Mouse (Mus musculus) midbrain, embryonic 11.5 days (tissue): Measurements from ENCODE around the gene Ccl6. TPM values are rescaled to one million over a fixed set of nuclear protein-coding genes. Genes with fewer than 3 reads are reported as not detected.

Experiments used
- ATAC-seq: fragments of 200-750 bp; cut with Nextera tagmentation; 2 replicates; pipeline ENCODE4 v1.8.0; 2017; ENCODE audit warnings: moderate TSS enrichment, moderate library complexity; ENCODE audit not compliant: low FRiP score
- DNase-seq: peaks from one replicate; pipeline ENCODE4 v3.0.0; 2015; ENCODE audit warnings: low spot score; ENCODE audit errors: missing footprints
- H3K27ac ChIP-seq: fragments of 300-500 bp; sonication (generic); 2 replicates; pipeline ENCODE4 v1.5.1; 2014; ENCODE audit warnings: low read depth, low read length
- H3K27me3 ChIP-seq: fragments of 300-500 bp; sonication (generic); 2 replicates; pipeline ENCODE4 v1.6.1; 2014; ENCODE audit warnings: mild to moderate bottlenecking, low read length, moderate library complexity, mixed read lengths; ENCODE audit not compliant: control insufficient read depth, insufficient read depth
- H3K36me3 ChIP-seq: fragments of 300-500 bp; sonication (generic); 2 replicates; pipeline ENCODE4 v1.6.1; 2014; ENCODE audit warnings: mild to moderate bottlenecking, low read length, moderate library complexity, mixed read lengths; ENCODE audit not compliant: control insufficient read depth, insufficient read depth
- H3K4me1 ChIP-seq: fragments of 300-500 bp; sonication (generic); 2 replicates; pipeline ENCODE4 v1.6.1; 2014; ENCODE audit warnings: low read length; ENCODE audit not compliant: control insufficient read depth, insufficient read depth
- H3K4me2 ChIP-seq: fragments of 300-500 bp; sonication (generic); 2 replicates; pipeline ENCODE4 v1.6.1; 2014; ENCODE audit warnings: mild to moderate bottlenecking, moderate library complexity
- H3K4me3 ChIP-seq: fragments of 300-500 bp; sonication (generic); 2 replicates; pipeline ENCODE4 v1.5.1; 2014; ENCODE audit warnings: low read depth, low read length
- H3K9ac ChIP-seq: fragments of 300-500 bp; sonication (generic); 2 replicates; pipeline ENCODE4 v1.6.1; 2014; ENCODE audit warnings: low read length
- H3K9me3 ChIP-seq: fragments of 300-500 bp; sonication (generic); 2 replicates; pipeline ENCODE4 v1.6.1; 2016; ENCODE audit warnings: low read length; ENCODE audit not compliant: control insufficient read depth
- WGBS: fragments of 180-500 bp; shearing (Covaris S2); extraction: QIAGEN DNeasy Blood & Tissue Kit; methylation state at CpG from one replicate; pipeline ENCODE4 v1.1.7; 2014; 5-methylcytosine and 5-hydroxymethylcytosine counted together
- polyA plus RNA-seq: library from polyadenylated mRNA; unstranded; fragments of >200 nt; fragmentation: Nextera tagmentation; extraction: Ambion mirVana; gene quantifications from 2 replicates; pipeline ENCODE4 v1.2.1, GENCODE M21; 2014

Gene Ccl6
- polyA plus RNA-seq, 1 experiment from 2014 or later: 1.9 TPM

- Histone ChIP-seq H3K4me1 (no peaks in the 10 kb centered on the region), H3K4me2 (no peak overlapping the region), H3K27me3 (no peaks in the 10 kb centered on the region), H3K4me3 (no peak overlapping the region), H3K36me3 (no peaks in the 10 kb centered on the region), H3K27ac (no peak overlapping the region), H3K9ac (no peak overlapping the region), H3K9me3 (no peaks in the 10 kb centered on the region)
- ATAC-seq: no peak
- no peak for DNase-seq
- WGBS: 84% methylated on average over 1 of the region's 1 CpGs
Observed at GRCm38 (mm10) chr11:83630630-83631029, 37.7 kb upstream of the Ccl6 start.

DNA sequence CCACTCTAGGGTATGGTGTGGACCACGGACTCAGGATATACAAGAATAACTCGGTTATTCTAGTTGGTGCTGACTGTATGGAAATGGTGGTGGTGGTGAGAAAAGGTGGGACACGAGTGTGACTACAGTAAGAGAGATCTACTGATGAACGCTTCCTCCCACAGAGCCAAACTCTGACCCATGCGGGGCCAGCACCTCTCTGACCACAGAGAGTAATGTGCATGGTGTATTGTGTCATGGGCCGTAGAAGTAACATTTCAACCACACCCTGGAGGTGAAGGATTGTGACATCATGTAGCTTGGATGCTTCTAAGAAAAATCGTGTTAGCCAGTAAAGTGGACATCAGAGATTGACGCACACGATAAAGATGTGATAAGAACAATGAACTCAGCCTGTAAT is 35.9 kb upstream of the Ccl6 start:
- 88% methylated on average over 9 of the region's 9 CpGs for WGBS
- no peak overlapping the region for H3K4me3 ChIP-seq
- no peak for DNase-seq
- no peaks in the 10 kb centered on the region for H3K36me3 ChIP-seq
- no peaks in the 10 kb centered on the region for H3K4me1 ChIP-seq
- ATAC-seq: no peak
- H3K27me3 ChIP-seq: no peaks in the 10 kb centered on the region
- H3K4me2 ChIP-seq: no peak overlapping the region
- no peaks in the 10 kb centered on the region for H3K9me3 ChIP-seq
- H3K9ac ChIP-seq: no peak overlapping the region
- H3K27ac ChIP-seq: no peak overlapping the region

DNA sequence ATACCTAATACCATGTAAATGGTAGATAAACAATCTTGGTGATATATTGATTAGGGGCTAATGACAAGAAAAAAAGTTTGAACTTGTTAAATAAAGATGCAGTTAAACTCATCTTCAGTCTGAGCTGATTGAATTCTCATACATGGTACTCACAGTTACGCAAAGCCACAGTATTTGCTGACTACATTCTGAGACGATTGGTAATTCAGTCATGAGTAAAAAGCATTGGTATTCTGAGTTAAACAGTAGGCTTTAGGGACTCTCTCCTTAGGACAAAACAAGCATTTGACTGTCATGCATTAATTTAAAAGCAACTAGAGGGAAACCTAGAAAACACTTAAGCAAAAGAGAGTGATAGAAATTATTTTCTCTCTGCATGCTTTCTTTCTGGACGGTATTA is 30.7 kb upstream of the Ccl6 start:
- H3K36me3 ChIP-seq: no peaks in the 10 kb centered on the region
- ATAC-seq (no peak), DNase-seq (no peak)
- no peaks in the 10 kb centered on the region for H3K9me3 ChIP-seq
- no peak overlapping the region for H3K4me2 ChIP-seq
- no peak overlapping the region for H3K9ac ChIP-seq
- H3K27me3 ChIP-seq: no peaks in the 10 kb centered on the region
- 92% methylated on average over 3 of the region's 3 CpGs for WGBS
- H3K4me1 ChIP-seq: no peaks in the 10 kb centered on the region
- no peak overlapping the region for H3K27ac ChIP-seq
- no peak overlapping the region for H3K4me3 ChIP-seq

- no peaks in the 10 kb centered on the region for H3K27me3 ChIP-seq
- no peak overlapping the region for H3K27ac ChIP-seq
- H3K4me3 ChIP-seq: no peak overlapping the region
- ATAC-seq (no peak), DNase-seq (no peak)
- no peaks in the 10 kb centered on the region for H3K36me3 ChIP-seq
- no peaks in the 10 kb centered on the region for H3K4me1 ChIP-seq
- H3K9me3 ChIP-seq: no peaks in the 10 kb centered on the region
- 97% methylated on average over 1 of the region's 1 CpGs for WGBS
- H3K9ac ChIP-seq: no peak overlapping the region
- no peak overlapping the region for H3K4me2 ChIP-seq
Observed at GRCm38 (mm10) chr11:83619037-83619436, 26.1 kb upstream of the Ccl6 start.

DNA sequence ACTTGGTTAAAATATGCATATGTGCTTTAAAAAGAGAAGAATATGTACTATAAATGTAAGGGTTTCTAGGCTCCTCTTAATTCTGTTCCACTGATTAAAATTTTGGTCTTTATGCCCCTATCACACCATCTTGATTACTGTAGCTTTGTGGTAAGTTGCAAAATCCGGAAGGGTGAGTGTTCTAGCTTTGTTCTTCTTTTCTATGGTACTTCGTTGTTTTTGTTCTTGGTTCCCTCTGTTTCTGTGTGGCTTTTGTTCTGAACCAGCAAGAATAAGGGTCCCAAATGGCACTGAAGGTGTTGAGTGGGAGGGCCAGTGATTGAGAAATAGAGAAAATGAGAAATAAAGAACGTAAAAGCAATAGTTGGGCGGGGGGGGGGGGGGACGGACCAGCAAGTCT is 25.4 kb upstream of the Ccl6 start:
- H3K4me1 ChIP-seq: no peaks in the 10 kb centered on the region
- ATAC-seq (no peak), DNase-seq (no peak)
- H3K9me3 ChIP-seq: no peaks in the 10 kb centered on the region
- 68% methylated on average over 4 of the region's 5 CpGs for WGBS
- H3K4me3 ChIP-seq: no peak overlapping the region
- no peaks in the 10 kb centered on the region for H3K36me3 ChIP-seq
- H3K27ac ChIP-seq: no peak overlapping the region
- no peaks in the 10 kb centered on the region for H3K27me3 ChIP-seq
- H3K9ac ChIP-seq: no peak overlapping the region
- H3K4me2 ChIP-seq: no peak overlapping the region

DNA sequence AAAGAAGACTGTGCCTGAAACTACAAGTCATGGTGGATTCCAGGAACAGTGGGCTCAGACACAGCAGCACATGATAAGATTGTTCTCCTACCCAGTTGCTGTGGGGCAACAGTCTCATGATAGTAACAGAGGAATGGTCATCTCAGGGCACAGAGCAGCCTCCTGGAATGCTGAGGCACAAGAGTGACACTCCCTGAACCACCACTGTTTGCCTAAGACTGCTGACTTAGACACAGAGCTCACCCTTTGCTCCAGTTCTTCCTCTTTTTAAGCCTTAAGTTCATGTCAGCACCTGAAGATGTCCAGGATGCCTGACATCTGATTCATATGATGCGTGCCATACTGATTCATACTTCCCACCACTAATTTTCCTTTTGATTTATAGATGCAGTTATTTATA is 23.7 kb upstream of the Ccl6 start:
- H3K9me3 ChIP-seq: no peaks in the 10 kb centered on the region
- H3K36me3 ChIP-seq: no peaks in the 10 kb centered on the region
- 90% methylated on average over 1 of the region's 1 CpGs for WGBS
- no peak overlapping the region for H3K27ac ChIP-seq
- no peak overlapping the region for H3K9ac ChIP-seq
- no peaks in the 10 kb centered on the region for H3K27me3 ChIP-seq
- no peak overlapping the region for H3K4me2 ChIP-seq
- ATAC-seq: no peak
- H3K4me1 ChIP-seq: no peaks in the 10 kb centered on the region
- DNase-seq: no peak
- H3K4me3 ChIP-seq: no peak overlapping the region

DNA sequence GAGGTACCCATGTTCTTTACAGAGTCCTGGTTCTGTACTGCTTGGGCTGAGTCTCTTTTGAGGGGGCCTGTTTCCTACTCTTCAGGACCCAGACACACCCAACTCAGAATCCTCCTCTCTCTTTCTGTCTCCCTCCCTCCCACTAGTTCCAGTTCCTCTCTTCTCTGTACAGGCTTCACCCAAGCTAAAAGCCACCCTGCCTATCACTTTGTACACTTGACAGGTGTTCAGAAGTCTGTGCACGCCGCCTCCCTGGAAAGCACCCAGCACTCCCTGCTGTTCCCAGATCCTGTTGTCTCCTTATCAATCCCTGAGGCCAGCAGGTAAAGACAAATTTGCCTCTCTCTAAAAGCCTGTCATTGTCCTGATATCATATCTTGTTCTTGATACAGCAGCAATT is 18.0 kb upstream of the Ccl6 start:
- ATAC-seq (no peak), DNase-seq (no peak)
- no peaks in the 10 kb centered on the region for H3K9me3 ChIP-seq
- no peak overlapping the region for H3K4me3 ChIP-seq
- no peak overlapping the region for H3K4me2 ChIP-seq
- H3K27me3 ChIP-seq: no peaks in the 10 kb centered on the region
- H3K36me3 ChIP-seq: no peaks in the 10 kb centered on the region
- no peak overlapping the region for H3K27ac ChIP-seq
- H3K4me1 ChIP-seq: no peaks in the 10 kb centered on the region
- H3K9ac ChIP-seq: no peak overlapping the region
- 88% methylated on average over 2 of the region's 2 CpGs for WGBS

DNA sequence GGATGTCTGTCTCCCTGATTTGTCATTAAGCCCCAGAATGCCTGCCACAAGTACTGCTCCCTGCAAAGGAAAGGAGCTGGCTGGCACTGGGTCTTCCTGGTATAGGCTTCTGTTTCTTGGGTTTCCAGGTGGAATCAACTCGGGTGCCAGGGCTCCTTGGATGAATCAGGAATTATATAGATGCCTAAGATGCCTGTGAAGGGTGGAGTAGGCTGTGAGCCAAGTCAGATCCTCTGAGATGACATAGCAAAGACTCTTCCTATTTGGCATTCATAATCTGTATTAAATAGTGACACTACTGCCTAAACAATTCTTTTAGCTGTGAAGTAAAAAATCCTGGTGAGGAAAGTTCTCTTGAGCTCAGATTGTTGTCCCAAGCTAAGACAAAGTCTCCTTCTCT is 13.5 kb upstream of the Ccl6 start:
- 61% methylated on average over 1 of the region's 1 CpGs for WGBS
- no peak for ATAC-seq

DNA sequence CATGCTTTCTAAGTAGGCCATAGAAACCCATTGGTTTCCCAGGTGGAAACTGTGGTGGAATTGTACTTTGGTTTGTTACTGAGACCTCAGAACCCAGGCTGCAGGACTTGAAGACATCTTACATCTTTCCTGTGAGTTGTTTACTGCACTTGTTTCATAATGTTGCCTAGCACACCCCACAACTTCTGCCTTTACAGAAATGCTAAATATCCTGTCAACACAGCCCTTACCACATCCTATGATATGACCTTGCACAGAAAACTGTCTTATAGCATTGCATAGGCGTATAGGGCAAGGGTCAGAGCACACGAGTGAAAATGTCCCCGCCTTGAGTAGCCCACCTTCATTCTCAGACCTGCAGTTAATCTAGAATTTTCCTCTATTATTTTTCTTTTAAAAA is 12.6 kb upstream of the Ccl6 start:
- ATAC-seq (no peak), DNase-seq (no peak)
- no peak overlapping the region for H3K9ac ChIP-seq
- WGBS: 94% methylated on average over 3 of the region's 3 CpGs
- no peak overlapping the region for H3K4me2 ChIP-seq
- H3K27ac ChIP-seq: no peak overlapping the region
- no peaks in the 10 kb centered on the region for H3K9me3 ChIP-seq
- no peaks in the 10 kb centered on the region for H3K27me3 ChIP-seq
- H3K36me3 ChIP-seq: no peaks in the 10 kb centered on the region
- H3K4me3 ChIP-seq: no peak overlapping the region
- no peaks in the 10 kb centered on the region for H3K4me1 ChIP-seq

More for the DNA sequence above, 13.5 kb upstream of the Ccl6 start:
- Histone ChIP-seq H3K36me3 (no peaks in the 10 kb centered on the region), H3K4me2 (no peak overlapping the region), H3K27ac (no peak overlapping the region), H3K9ac (no peak overlapping the region), H3K9me3 (no peaks in the 10 kb centered on the region), H3K4me3 (no peak overlapping the region), H3K4me1 (no peaks in the 10 kb centered on the region), H3K27me3 (no peaks in the 10 kb centered on the region)
- DNase-seq: no peak

DNA sequence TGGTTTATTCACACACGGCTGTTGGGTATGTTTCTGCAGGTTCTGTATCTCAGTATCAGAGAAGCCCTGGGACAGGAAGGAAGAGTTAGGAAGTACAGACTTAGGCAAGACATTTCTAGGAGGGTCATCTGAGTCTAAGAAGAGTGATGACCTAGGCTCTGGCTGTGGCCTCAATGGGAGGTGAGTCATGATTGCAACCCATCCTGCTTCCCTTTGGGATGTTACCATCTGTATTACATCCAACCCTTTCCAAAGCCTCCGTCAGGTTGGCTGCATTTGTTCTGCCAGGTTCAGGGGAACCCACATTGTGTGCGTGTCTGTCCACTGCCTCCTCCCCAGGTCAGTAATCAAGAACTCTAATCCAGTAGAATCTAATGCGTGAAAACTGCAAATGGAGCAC is 11.8 kb upstream of the Ccl6 start:
- WGBS: 89% methylated on average over 4 of the region's 4 CpGs

More for the DNA sequence above, 11.8 kb upstream of the Ccl6 start:
- H3K9me3 ChIP-seq: no peaks in the 10 kb centered on the region
- H3K9ac ChIP-seq: no peak overlapping the region
- H3K4me2 ChIP-seq: no peak overlapping the region
- DNase-seq (no peak), ATAC-seq (no peak)
- H3K4me1 ChIP-seq: no peaks in the 10 kb centered on the region
- H3K36me3 ChIP-seq: no peaks in the 10 kb centered on the region
- H3K27ac ChIP-seq: no peak overlapping the region
- H3K27me3 ChIP-seq: no peaks in the 10 kb centered on the region
- H3K4me3 ChIP-seq: no peak overlapping the region
